Mouse (Mus musculus) telencephalon, adult 2 months (tissue): ENCODE data around the gene Farsa.

Experiments
- DNase-seq: peaks from one replicate; pipeline ENCODE4 v3.0.0-alpha.2; 2011; ENCODE audit warnings: low read depth, low spot score

The Farsa gene

DNA sequence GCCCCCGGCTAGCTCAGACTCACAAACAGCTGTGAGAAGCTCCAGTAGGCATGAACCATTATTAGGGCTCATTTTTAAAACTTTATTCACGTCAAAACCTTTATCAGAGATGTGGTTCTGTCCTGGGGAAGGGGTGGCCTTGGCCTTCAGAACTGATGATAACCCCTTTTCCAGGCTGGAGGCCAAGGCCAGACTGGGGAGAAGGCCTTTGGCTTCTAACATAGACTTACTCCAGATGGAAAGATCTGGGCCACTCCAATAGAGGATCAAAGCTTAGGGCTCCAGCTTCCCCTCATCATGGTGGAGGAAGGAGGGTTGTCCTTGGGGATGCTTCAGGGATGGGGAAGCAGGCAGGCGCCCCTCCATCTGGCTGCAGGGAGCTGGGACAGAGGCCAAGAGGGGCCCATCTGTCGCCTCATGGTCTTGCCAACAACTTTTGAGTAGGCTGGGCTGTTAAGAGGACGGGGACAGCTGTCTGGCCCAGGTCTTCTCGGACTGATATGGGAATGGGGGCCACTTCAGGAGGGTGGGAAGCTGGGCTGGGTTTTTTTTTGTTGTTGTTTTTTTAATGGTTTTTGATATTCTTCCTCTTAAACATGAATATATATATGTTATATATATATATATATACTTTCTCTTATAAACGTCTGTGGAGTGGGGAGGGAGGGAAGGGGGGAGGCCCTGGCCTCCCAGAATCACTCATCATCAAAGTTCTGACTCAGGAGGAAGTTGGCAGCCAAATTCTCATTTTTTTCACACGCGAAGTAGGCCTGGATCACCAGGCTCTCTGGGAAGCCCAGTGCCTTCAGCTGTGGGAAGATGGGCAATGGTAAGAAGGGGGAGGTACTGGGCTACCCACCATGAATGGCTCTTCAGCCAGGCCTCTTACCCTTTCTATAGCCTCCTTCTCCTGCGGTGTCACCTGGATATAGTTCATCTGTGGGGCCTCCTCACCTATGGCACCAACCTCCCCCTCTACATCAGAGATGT, 21.6 kb upstream of the Farsa start:
- DNase-seq = no peak

- DNase-seq = no peak
Measured at GRCm38 (mm10) chr8:84837149-84837911, 19.5 kb upstream of the Farsa start.

- DNase-seq = no peak
Measured at GRCm38 (mm10) chr8:84837912-84838470, 18.8 kb upstream of the Farsa start.

DNA sequence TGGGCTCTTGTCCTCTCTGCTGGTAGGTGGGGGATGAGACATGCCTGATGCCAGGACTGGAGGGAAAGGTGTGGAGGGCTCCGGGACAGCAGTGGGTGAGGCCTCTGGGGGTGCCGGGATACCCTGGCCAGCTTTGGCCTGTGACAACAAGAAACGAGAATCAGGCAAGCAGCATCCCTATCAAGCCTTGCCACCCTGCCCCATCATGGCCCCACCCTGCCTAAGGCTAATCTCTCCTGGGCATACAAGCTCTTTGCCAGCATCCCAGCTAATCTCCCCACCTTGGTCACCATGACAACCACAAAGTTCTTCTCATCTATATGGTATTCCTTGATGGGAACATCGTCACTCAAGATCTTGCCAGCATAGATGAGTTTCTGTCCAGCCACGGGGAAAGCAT, 18.3 kb upstream of the Farsa start:
- DNase-seq = no peak

DNA sequence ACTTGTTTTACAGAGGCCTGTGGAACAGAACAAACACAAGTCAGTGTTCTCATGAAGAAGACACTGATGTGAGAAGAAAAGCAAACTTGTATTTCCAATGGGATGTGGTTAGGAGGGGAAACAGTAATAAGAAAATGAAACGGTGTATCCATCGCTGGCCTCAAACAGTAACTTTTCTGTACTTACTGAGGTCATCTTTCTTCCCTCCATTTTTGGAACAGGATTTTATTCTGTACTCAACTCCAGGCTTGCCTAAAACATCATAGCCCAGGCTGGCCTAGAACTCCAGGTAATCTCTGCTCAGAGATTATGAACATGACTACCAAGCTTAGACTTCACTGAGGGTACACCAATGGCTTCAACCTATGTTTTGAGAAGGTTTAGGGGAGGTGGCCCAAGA, 17.4 kb upstream of the Farsa start:
- no peak for DNase-seq

GRCm38 (mm10) chr8:84839875-84840247, 16.9 kb upstream of the Farsa start:
- no peak for DNase-seq

DNA sequence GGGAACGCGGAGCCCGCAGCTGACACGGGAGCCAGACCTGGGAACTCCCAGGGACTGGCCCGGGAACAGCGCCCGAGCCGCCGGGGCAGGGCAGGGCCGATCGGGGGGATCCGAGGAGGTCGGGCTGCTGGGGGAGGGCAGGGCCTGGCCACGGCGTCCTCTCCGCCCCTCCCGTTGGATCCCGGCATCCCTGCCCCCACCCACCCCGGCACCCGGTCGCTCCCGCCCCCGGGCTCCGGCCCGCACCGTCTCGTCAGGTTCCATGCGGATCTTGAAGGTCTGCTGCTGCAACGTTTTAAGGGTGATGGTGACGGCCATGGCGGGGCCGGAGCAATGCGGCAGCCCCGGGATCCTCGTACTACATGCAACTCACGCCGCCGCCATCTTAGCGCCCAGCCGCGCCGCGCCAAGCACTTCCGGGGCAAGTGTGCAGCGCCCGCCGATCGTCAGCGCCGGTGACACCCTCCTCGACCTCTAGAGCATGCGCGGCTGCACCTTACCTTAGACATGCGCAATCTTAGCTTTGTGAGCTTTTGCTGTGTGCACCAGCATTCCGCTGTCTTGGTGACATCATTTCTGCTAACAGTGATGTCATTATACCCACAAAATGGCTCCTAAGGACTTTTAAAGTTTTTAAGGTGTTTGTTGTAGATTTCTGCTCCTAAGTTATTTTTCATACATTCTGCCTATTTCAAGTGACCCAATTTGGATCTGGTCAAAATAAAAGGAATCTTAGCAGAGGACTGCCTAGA, 16.4 kb upstream of the Farsa start, which contains the start of gene Rad23a:
Rad23a (minus strand) TSS at position 418 of the 752 bp plus-strand sequence.
- peak; percentile 95 for DNase-seq

GRCm38 (mm10) chr8:84841514-84841913, 15.3 kb upstream of the Farsa start:
- DNase-seq = no peak

GRCm38 (mm10) chr8:84844397-84845070, 12.3 kb upstream of the Farsa start:
- no peak for DNase-seq

DNA sequence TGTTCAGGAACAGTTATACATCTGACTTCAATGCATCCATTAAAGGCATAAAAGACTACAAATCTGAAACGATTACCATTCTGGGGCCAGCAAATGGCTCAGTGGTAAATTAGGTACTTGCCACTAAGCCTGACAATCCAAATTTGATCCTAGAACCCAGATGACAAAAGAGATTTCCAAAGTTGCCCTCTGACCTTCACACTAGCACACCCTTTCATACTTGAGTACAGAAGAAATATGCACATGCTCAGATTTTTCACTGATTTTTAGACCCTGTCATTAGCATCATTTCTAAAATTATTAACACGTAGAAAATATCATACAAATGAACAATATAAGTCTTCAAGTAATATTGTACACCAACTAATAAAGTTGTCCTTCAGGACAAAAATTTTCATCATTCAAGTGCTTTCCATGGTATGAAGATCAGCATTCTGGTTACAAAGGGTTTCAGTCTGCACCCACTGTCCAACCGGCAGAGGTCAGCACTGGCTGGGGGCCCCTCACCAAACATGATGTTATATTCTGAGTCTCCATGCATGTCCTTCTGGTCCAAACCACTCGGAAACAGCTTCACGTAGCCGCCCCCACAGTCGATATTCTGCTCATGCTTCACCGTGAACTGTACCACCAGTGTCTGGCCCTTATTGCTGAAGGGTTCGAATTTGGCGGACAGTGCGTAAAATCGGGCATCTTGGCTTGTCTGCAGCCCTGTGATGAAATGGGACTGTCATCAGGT, 11.3 kb upstream of the Farsa start:
- DNase-seq = no peak

DNA sequence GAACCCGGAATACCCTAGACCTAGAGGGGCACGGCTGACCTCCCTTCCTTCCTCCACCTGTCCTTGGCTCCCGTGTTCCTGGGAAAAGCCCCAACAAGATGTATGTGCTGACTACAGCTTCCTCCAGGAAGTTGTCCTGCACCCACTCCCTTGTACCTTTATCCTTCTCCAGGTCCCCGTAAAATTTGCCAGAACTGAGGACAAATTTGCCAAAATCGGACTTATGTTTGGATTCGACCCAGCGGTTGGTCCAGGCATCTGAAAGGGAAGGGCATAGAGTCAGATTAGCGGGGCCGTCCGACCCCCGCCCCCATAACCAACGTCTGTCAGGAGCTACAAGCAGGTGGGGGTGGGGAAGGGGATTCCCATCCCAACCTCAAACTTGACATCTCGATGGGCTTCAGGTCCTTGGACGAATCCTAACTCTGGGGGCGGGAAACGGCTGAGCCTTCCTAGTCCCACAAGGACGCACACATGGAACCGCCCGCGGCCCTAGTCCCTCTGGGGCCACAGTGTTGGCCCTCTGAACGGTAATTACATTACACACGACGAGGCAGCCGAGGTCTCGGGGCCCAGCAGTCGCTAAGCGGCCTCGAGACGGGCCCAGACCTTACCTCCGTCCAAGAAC, 10.6 kb upstream of the Farsa start:
- no peak for DNase-seq

DNA sequence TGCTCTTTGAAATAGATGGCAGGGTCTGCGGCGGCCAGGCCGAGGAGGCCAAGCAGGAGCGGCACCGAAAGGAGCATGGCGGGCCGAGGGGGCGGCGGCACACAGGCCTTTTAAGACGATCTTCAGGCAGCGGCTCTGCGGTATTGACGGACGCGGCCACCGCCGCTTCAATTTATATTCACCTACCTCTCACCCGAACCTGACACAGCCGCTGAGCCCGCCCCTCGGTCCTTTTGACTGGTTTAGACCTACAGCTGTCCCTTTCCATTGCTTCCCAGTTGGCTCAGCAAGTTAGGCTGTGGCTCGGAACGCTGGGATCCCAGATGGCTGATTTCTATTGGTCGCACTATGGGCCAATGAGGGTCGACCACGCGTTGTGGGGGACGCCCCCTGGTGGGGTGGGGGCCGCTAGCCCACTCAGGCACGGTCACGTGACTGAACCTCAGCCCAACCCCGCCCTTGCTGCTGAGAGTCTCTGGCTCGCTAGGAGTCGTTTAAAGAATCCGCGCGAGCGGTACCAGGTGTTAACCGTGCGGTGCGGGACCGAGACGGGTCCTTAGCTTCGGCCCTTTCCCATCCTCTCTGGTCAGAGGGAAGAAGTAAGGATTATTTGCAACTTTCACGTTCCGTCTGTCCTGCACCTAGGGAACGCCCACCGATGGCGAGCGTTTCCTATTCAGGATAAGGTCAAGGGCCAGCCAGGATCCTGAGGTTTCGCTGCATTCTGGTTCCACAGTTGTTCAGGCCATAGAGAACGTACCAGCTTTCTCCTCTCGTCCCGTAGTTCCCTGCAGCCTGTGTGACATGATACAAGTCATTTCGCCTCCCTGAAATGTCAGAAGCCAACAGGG, 9.8 kb upstream of the Farsa start, which contains the start of gene Calr:
Calr (minus strand) TSS at position 213 of the 851 bp plus-strand sequence.
- peak; percentile 100 for DNase-seq

DNA sequence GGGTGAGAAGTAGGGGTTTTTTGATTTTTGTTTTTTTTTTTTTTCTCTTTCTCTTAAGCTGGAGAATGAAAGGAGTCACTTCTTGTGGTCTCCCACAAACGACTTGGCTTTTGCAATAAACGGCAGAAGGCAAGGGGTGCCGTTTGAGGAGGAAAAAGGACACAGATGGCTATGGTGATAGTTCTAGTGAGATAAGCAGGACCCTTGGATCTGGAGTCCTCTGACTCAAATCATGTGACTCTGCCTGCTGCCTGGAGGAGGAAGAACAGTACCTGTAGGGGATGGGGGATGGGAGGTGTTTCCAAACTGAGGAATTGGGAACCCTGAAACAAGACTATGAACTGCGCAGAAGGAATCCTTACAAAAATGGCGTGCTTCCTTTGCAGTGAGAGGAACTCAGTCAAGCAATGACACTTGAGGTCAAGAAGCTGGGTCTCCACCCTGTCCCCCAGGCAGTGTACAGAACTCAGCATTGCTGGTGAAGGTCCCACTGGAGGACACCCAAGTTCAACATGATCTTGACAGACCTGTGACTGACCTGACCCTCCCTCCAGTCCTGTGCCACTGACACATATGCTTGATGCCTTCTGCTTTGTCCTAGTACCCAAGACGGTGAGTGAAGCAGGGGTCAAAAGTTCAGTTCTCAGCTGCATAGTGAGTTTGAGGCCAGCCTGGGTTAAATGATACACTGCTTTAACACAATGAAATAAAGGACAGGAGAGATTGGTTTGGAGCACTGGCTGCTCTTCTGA, 8.9 kb upstream of the Farsa start:
- DNase-seq = no peak

GRCm38 (mm10) chr8:84856434-84856833, 355 bp upstream of the Farsa start:
- no peak for DNase-seq

- DNase-seq = no peak
Measured at GRCm38 (mm10) chr8:84871376-84872308, 14.9 kb downstream of the Farsa start, which contains the start of gene Syce2. Syce2 (plus strand) TSS chr8:84872111.

- no peak for DNase-seq
Measured at GRCm38 (mm10) chr8:84872309-84872965, 15.6 kb downstream of the Farsa start.
